Mouse (Mus musculus) embryonic facial prominence, embryonic 15.5 days (tissue): ENCODE data around the gene Iqcj. TPM values are rescaled to one million over a fixed set of nuclear protein-coding genes. Genes with fewer than 3 reads are reported as not detected.

Experiments used
- ATAC-seq: fragments of 200-750 bp; cut with Nextera tagmentation; 2 replicates; pipeline ENCODE4 v1.8.0; 2017; ENCODE audit warnings: low read depth, moderate TSS enrichment; ENCODE audit not compliant: insufficient number of reproducible peaks, low FRiP score, low TSS enrichment
- H3K27ac ChIP-seq: fragments of 300-500 bp; sonication (generic); replicated peaks from 2 replicates; pipeline ENCODE4 v1.5.1; 2015; ENCODE audit warnings: mild to moderate bottlenecking, inconsistent platforms
- H3K27me3 ChIP-seq: fragments of 300-500 bp; sonication (generic); 2 replicates; pipeline ENCODE4 v1.6.1; 2015; ENCODE audit warnings: inconsistent platforms
- H3K36me3 ChIP-seq: fragments of 300-500 bp; sonication (generic); 2 replicates; pipeline ENCODE4 v1.6.1; 2015; ENCODE audit warnings: mild to moderate bottlenecking, inconsistent platforms
- H3K4me1 ChIP-seq: fragments of 300-500 bp; sonication (generic); 2 replicates; pipeline ENCODE4 v1.6.1; 2015; ENCODE audit warnings: inconsistent platforms
- H3K4me2 ChIP-seq: fragments of 300-500 bp; sonication (generic); replicated peaks from 2 replicates; pipeline ENCODE4 v1.6.1; 2015; ENCODE audit warnings: mild to moderate bottlenecking, inconsistent platforms
- H3K4me3 ChIP-seq: fragments of 300-500 bp; sonication (generic); replicated peaks from 2 replicates; pipeline ENCODE4 v1.5.1; 2015; ENCODE audit warnings: mild to moderate bottlenecking, inconsistent platforms
- H3K9ac ChIP-seq: fragments of 300-500 bp; sonication (generic); 2 replicates; pipeline ENCODE4 v1.6.1; 2015; ENCODE audit warnings: inconsistent platforms
- H3K9me3 ChIP-seq: fragments of 300-500 bp; sonication (generic); replicated peaks from 2 replicates; pipeline ENCODE4 v1.6.1; 2016; ENCODE audit warnings: inconsistent platforms
- WGBS: fragments of 180-500 bp; shearing (Covaris S2); methylation state at CpG from one replicate; pipeline ENCODE4 v1.1.7; 2015; 5-methylcytosine and 5-hydroxymethylcytosine counted together
- polyA plus RNA-seq: library from polyadenylated mRNA; unstranded; fragments of >200 nt; fragmentation: Nextera tagmentation; extraction: Ambion mirVana; gene quantifications from 2 replicates; pipeline ENCODE4 v1.2.1, GENCODE M21; 2015

Gene Iqcj
- 0.28 TPM in 1 of 2 replicates, not detected in the other for polyA plus RNA-seq

GRCm38 (mm10) chr3:67892026-67892705, at the start of gene Iqcj, which contains the start of gene Iqschfp:
Iqcj (plus strand) TSS chr3:67892220.
Iqschfp (plus strand) TSS chr3:67892232.
- 44% methylated on average over 15 of the region's 15 CpGs for WGBS
- Histone ChIP-seq H3K27ac (no peak within 1 kb of the TSS), H3K4me3 (no peak within 1 kb of the TSS), H3K4me1 (no peaks in the 10 kb centered on the region), H3K4me2 (no peak within 1 kb of the TSS), H3K9me3 (no peaks in the 10 kb centered on the region), H3K27me3 (no peaks in the 10 kb centered on the region), H3K9ac (no peak within 1 kb of the TSS), H3K36me3 (no peaks in the 10 kb centered on the region)
- no peak for ATAC-seq

- H3K27ac ChIP-seq, result no peak overlapping the region
- 87% methylated on average over 5 of the region's 5 CpGs for WGBS
- H3K36me3 ChIP-seq, result no peaks in the 10 kb centered on the region
- no peaks in the 10 kb centered on the region for H3K4me1 ChIP-seq
- no peaks in the 10 kb centered on the region for H3K9me3 ChIP-seq
- H3K4me3 ChIP-seq, result no peak overlapping the region
- no peaks in the 10 kb centered on the region for H3K27me3 ChIP-seq
- ATAC-seq, result no peak
- H3K9ac ChIP-seq, result no peak overlapping the region
- H3K4me2 ChIP-seq, result no peak overlapping the region
These were observed 39.6 kb upstream of the Iqcj start for GRCm38 (mm10) chr3:67852397-67852796.

GRCm38 (mm10) chr3:67861524-67861923, 30.5 kb upstream of the Iqcj start:
- WGBS, result 62% methylated on average over 3 of the region's 3 CpGs

GRCm38 (mm10) chr3:67867420-67868065, 24.5 kb upstream of the Iqcj start:
- H3K9ac ChIP-seq, result no peak overlapping the region
- 0 out of 2 replicates have a peak overlapping the region, but pooled peaks have one; percentile 6 for H3K4me2 ChIP-seq
- H3K9me3 ChIP-seq, result no peaks in the 10 kb centered on the region
- H3K4me3 ChIP-seq, result no peak overlapping the region
- no peaks in the 10 kb centered on the region for H3K36me3 ChIP-seq
- no peaks in the 10 kb centered on the region for H3K4me1 ChIP-seq
- no peaks in the 10 kb centered on the region for H3K27me3 ChIP-seq
- no peak for ATAC-seq
- no peak overlapping the region for H3K27ac ChIP-seq
- 43% methylated on average over 13 of the region's 13 CpGs for WGBS

More at GRCm38 (mm10) chr3:67861524-67861923, 30.5 kb upstream of the Iqcj start:
- no peak for ATAC-seq
- H3K4me3 ChIP-seq, result no peak overlapping the region
- H3K4me2 ChIP-seq, result no peak overlapping the region
- H3K27ac ChIP-seq, result no peak overlapping the region
- H3K9me3 ChIP-seq, result no peaks in the 10 kb centered on the region
- no peaks in the 10 kb centered on the region for H3K36me3 ChIP-seq
- H3K27me3 ChIP-seq, result no peaks in the 10 kb centered on the region
- no peaks in the 10 kb centered on the region for H3K4me1 ChIP-seq
- no peak overlapping the region for H3K9ac ChIP-seq

DNA sequence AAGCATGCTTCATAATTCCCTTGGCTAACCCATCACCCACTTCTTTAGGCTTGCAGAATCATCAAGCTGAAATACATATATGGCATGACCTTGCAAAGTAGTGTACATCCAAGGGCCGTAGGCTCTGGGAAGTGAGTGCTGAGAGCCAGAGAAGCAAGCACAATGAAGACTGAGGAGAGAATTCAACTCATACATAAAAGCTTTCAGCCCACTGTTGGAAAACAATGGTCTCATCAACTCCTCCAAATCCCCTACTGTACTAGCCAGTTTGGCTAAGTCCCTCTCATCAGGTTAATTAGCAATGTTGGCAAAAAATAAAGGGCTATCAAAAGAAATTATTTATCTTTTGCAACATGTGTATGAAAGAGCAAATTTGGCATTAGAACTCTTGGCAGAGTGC, 22.6 kb upstream of the Iqcj start:
- H3K27ac ChIP-seq, result no peak overlapping the region
- H3K36me3 ChIP-seq, result no peaks in the 10 kb centered on the region
- no peak for ATAC-seq
- no peaks in the 10 kb centered on the region for H3K9me3 ChIP-seq
- no peak overlapping the region for H3K9ac ChIP-seq
- H3K27me3 ChIP-seq, result no peaks in the 10 kb centered on the region
- no peak overlapping the region for H3K4me3 ChIP-seq
- no peak overlapping the region for H3K4me2 ChIP-seq
- H3K4me1 ChIP-seq, result no peaks in the 10 kb centered on the region
- WGBS, result 75% methylated on average over 1 of the region's 1 CpGs

DNA sequence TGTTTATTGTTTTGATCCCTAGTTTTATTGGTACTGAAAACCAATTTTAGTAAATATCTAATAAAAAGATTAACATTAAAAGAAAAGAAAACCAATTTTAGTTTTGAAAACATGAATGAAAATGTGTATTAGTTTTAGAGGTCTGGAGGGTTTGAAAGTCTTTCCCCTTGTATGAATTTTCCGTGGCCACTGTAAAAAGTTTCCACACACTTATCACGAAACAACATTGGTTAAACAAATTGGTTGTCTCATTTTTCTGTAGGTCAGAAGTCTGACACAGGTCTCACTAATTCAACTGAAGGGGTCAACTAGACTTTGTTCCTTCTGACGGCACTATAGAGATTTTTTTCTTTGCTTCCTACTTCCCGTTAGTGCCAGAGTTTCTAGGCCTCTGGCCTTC, 14.8 kb upstream of the Iqcj start:
- no peak overlapping the region for H3K27ac ChIP-seq
- H3K4me1 ChIP-seq, result no peaks in the 10 kb centered on the region
- no peaks in the 10 kb centered on the region for H3K9me3 ChIP-seq
- H3K4me2 ChIP-seq, result no peak overlapping the region
- H3K9ac ChIP-seq, result no peak overlapping the region
- no peak overlapping the region for H3K4me3 ChIP-seq
- no peaks in the 10 kb centered on the region for H3K36me3 ChIP-seq
- ATAC-seq, result no peak
- 69% methylated on average over 4 of the region's 4 CpGs for WGBS
- H3K27me3 ChIP-seq, result no peaks in the 10 kb centered on the region

GRCm38 (mm10) chr3:67884335-67884734, 7.7 kb upstream of the Iqcj start:
- Histone ChIP-seq H3K4me3 (no peak overlapping the region), H3K9ac (no peak overlapping the region), H3K36me3 (no peaks in the 10 kb centered on the region), H3K27ac (no peak overlapping the region), H3K9me3 (no peaks in the 10 kb centered on the region), H3K27me3 (no peaks in the 10 kb centered on the region), H3K4me2 (no peak overlapping the region), H3K4me1 (no peaks in the 10 kb centered on the region)
- WGBS, result 76% methylated on average over 3 of the region's 3 CpGs
- no peak for ATAC-seq

DNA sequence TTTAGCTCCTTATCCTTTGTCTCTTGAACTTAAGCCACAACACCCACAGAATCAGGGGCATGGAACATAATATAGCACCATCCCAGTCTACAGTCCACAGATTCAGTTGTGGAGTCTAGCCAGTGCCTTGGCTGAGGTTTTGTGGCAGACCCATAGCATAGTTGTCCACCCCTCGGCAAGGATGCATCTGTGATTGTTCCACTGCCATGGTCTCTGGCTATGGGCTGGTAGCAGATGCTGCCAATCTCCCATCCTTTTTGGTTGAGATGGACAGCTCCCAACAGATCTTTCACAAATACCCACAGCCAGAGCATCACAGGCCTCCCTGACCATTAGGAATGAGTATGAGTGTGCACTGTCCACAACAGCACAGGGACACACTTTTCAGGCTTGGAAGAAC, 5.8 kb upstream of the Iqcj start:
- no peak for ATAC-seq
- H3K27ac ChIP-seq, result no peak overlapping the region
- no peaks in the 10 kb centered on the region for H3K4me1 ChIP-seq
- no peaks in the 10 kb centered on the region for H3K36me3 ChIP-seq
- WGBS, result 73% methylated on average over 1 of the region's 1 CpGs
- H3K4me3 ChIP-seq, result no peak overlapping the region
- H3K4me2 ChIP-seq, result no peak overlapping the region
- no peaks in the 10 kb centered on the region for H3K27me3 ChIP-seq
- H3K9me3 ChIP-seq, result no peaks in the 10 kb centered on the region
- H3K9ac ChIP-seq, result no peak overlapping the region

DNA sequence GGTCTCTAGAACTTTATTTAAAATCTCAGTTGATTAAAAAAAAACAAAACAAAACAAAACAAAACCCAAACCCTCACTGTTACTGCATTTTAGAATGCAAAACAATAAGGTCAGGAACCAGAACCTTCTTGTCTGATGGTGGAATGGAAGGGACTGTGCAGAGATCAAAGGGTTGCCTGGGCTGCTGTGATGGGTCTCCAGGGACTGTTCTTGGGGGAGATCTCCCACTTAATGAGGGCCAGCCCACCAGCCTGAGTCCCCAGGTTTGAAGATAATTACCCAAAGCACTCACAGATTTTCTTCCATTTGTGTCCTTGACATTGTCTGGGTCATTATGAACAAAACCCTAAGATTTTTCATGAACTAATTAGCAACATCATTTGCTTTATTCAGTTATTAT, 4.8 kb upstream of the Iqcj start:
- no peak overlapping the region for H3K4me3 ChIP-seq
- H3K27me3 ChIP-seq, result no peaks in the 10 kb centered on the region
- H3K4me2 ChIP-seq, result no peak overlapping the region
- H3K4me1 ChIP-seq, result no peaks in the 10 kb centered on the region
- no peak overlapping the region for H3K9ac ChIP-seq
- no peak for ATAC-seq
- no peaks in the 10 kb centered on the region for H3K36me3 ChIP-seq
- H3K9me3 ChIP-seq, result no peaks in the 10 kb centered on the region
- no peak overlapping the region for H3K27ac ChIP-seq

- no peaks in the 10 kb centered on the region for H3K9me3 ChIP-seq
- no peak overlapping the region for H3K9ac ChIP-seq
- H3K4me3 ChIP-seq, result no peak overlapping the region
- no peak for ATAC-seq
- H3K27ac ChIP-seq, result no peak overlapping the region
- no peaks in the 10 kb centered on the region for H3K27me3 ChIP-seq
- H3K4me1 ChIP-seq, result no peaks in the 10 kb centered on the region
- whole genome bisulfite sequencing, result 71% methylated on average over 10 of the region's 10 CpGs
- H3K36me3 ChIP-seq, result no peaks in the 10 kb centered on the region
- H3K4me2 ChIP-seq, result no peak overlapping the region
These were observed 748 bp downstream of the Iqcj start for GRCm38 (mm10) chr3:67892768-67893167.

DNA sequence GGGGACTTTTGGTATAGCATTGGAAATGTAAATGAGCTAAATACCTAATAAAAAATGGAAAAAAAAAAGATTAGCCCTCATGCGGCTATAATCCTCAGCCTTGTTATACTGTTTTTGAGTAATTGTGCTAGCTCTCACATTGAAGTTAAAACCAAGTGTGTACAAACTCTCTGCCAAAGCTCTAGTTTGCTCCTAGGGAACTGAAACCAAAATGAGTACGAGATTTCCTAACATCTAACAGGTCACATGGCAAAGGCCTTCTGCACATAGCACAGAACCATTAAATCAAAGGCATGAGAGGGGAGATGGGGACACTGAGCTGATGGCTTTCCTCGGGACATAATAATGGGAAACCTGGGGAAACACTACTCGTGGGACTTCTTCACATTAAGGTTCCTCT, 10.5 kb downstream of the Iqcj start:
- WGBS, result 76% methylated on average over 4 of the region's 4 CpGs
- ATAC-seq, result no peak

GRCm38 (mm10) chr3:67908586-67908985, 16.6 kb downstream of the Iqcj start:
- H3K4me2 ChIP-seq, result no peak overlapping the region
- H3K4me1 ChIP-seq, result no peaks in the 10 kb centered on the region
- H3K9ac ChIP-seq, result no peak overlapping the region
- H3K27me3 ChIP-seq, result no peaks in the 10 kb centered on the region
- 74% methylated on average over 2 of the region's 2 CpGs for WGBS
- H3K4me3 ChIP-seq, result no peak overlapping the region
- no peak overlapping the region for H3K27ac ChIP-seq
- H3K9me3 ChIP-seq, result no peaks in the 10 kb centered on the region
- H3K36me3 ChIP-seq, result no peaks in the 10 kb centered on the region
- no peak for ATAC-seq

More for the DNA sequence above, 10.5 kb downstream of the Iqcj start:
- Histone ChIP-seq H3K9ac (no peak overlapping the region), H3K27me3 (no peaks in the 10 kb centered on the region), H3K9me3 (no peaks in the 10 kb centered on the region), H3K4me3 (no peak overlapping the region), H3K36me3 (no peaks in the 10 kb centered on the region), H3K4me2 (no peak overlapping the region), H3K4me1 (no peaks in the 10 kb centered on the region), H3K27ac (no peak overlapping the region)
